Mouse (Mus musculus): ENCODE measurements around the gene Htatsf1. TPM values are rescaled to one million over a fixed set of nuclear protein-coding genes. Genes with fewer than 3 reads are reported as not detected.

Htatsf1 gene
- total RNA-seq (2012; rRNA removed), result 18.1 and 20.7 TPM in 2 replicates

- in situ Hi-C loops (cut with MboI; ENCODE audit: low sequenced_read_pairs in 2 of 2, unreplicated experiment in 2 of 2), result no loop called here
- Histone ChIP-seq H3K36me3 (ENCODE audit: control insufficient read depth, insufficient read depth, low read length, poor library complexity, severe bottlenecking) (no peaks in the 10 kb centered on the region), H3K9me3 (ENCODE audit: control insufficient read depth, insufficient read depth, low read depth, low read length) (no peaks in the 10 kb centered on the region), H3K4me3 (ENCODE audit: insufficient read depth in 1 of 2, low read depth in 1 of 2, low read length in 2 of 2, poor library complexity in 1 of 2, severe bottlenecking in 1 of 2) (peak within 1 kb of the TSS; percentile 96 to 99), H3K9ac (ENCODE audit: insufficient read depth, low read depth, low read length, poor library complexity, severe bottlenecking) (peak within 1 kb of the TSS; percentile 99), H3K4me1 (ENCODE audit: control insufficient read depth in 2 of 2, insufficient read depth in 2 of 2, low read length in 2 of 2, poor library complexity in 1 of 2) (no peaks in the 10 kb centered on the region), H3K27ac (ENCODE audit: insufficient read depth, low read depth, low read length, poor library complexity, severe bottlenecking) (peak within 1 kb of the TSS; percentile 97)
- peak; percentile 37 for DNase-seq (ENCODE audit: low read depth, low spot score)
- TF ChIP-seq ZC3H11A (IDR thresholded peaks at IDR 0.05; ENCODE audit: borderline replicate concordance, low read depth, low read length) (no peak), HCFC1 (IDR thresholded peaks at IDR 0.05; ENCODE audit: borderline replicate concordance, insufficient read depth, low read length) (peak; percentile 70; the same call in 1 of the 2 replicates)
Measured at GRCm38 (mm10) chrX:57053174-57053992, at the start of gene Htatsf1. Gene Htatsf1 (plus strand): TSS chrX:57053583.

- no peak for DNase-seq (ENCODE audit: low read depth, low spot score)
Measured at GRCm38 (mm10) chrX:57012891-57013290, 40.5 kb upstream of the Htatsf1 start.

DNA sequence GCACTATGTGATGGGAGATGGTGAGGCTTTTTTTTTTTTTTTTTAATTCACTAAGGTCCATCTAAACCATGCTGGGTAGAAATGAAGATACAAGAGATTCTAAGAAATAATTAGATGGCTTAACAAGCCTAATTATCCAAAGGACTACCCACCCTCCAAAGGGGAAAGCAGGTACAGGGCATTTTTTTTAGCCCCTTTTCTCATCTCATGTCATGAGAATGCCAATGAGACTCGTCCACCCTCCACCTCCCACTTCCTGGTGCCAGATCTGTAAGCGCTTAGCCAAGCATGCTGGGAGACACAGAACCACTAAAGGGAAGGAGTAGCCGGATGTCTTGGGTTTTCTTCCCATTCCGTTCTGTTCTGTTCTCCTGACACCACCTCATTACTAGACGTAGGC is 10.6 kb upstream of the Htatsf1 start, which contains the start of gene Brs3:
Brs3 (plus strand) TSS at position 301 of the 400 bp plus-strand sequence.
- no peak within 1 kb of the TSS for H3K4me3 ChIP-seq (ENCODE audit: insufficient read depth in 1 of 2, low read depth in 1 of 2, low read length in 2 of 2, poor library complexity in 1 of 2, severe bottlenecking in 1 of 2)
- no peak within 1 kb of the TSS for H3K9ac ChIP-seq (ENCODE audit: insufficient read depth, low read depth, low read length, poor library complexity, severe bottlenecking)
- H3K36me3 ChIP-seq (ENCODE audit: control insufficient read depth, insufficient read depth, low read length, poor library complexity, severe bottlenecking), result no peaks in the 10 kb centered on the region
- DNase-seq (ENCODE audit: low read depth, low spot score), result no peak
- no peaks in the 10 kb centered on the region for H3K4me1 ChIP-seq (ENCODE audit: control insufficient read depth in 2 of 2, insufficient read depth in 2 of 2, low read length in 2 of 2, poor library complexity in 1 of 2)
- H3K9me3 ChIP-seq (ENCODE audit: control insufficient read depth, insufficient read depth, low read depth, low read length), result no peaks in the 10 kb centered on the region
- no peak within 1 kb of the TSS for H3K27ac ChIP-seq (ENCODE audit: insufficient read depth, low read depth, low read length, poor library complexity, severe bottlenecking)
- in situ Hi-C loops (cut with MboI; ENCODE audit: low sequenced_read_pairs in 2 of 2, unreplicated experiment in 2 of 2), result no loop called here
- TF ChIP-seq HCFC1 (IDR thresholded peaks at IDR 0.05; ENCODE audit: borderline replicate concordance, insufficient read depth, low read length), result no peak
- no peak for TF ChIP-seq ZNF384 (IDR thresholded peaks at IDR 0.05; ENCODE audit: low read depth, low read length)
- no peak for TF ChIP-seq ZC3H11A (IDR thresholded peaks at IDR 0.05; ENCODE audit: borderline replicate concordance, low read depth, low read length)
- TF ChIP-seq CHD2 (IDR thresholded peaks at IDR 0.05; ENCODE audit: low read depth, low read length), result no peak
- no peak for TF ChIP-seq MAFK (IDR thresholded peaks at IDR 0.05; ENCODE audit: insufficient read depth, low read depth, low read length)

More at GRCm38 (mm10) chrX:57012891-57013290, 40.5 kb upstream of the Htatsf1 start:
- Histone ChIP-seq H3K9me3 (ENCODE audit: control insufficient read depth, insufficient read depth, low read depth, low read length) (no peaks in the 10 kb centered on the region), H3K4me3 (ENCODE audit: insufficient read depth in 1 of 2, low read depth in 1 of 2, low read length in 2 of 2, poor library complexity in 1 of 2, severe bottlenecking in 1 of 2) (no peak overlapping the region), H3K9ac (ENCODE audit: insufficient read depth, low read depth, low read length, poor library complexity, severe bottlenecking) (no peak overlapping the region), H3K4me1 (ENCODE audit: control insufficient read depth in 2 of 2, insufficient read depth in 2 of 2, low read length in 2 of 2, poor library complexity in 1 of 2) (no peaks in the 10 kb centered on the region), H3K27ac (ENCODE audit: insufficient read depth, low read depth, low read length, poor library complexity, severe bottlenecking) (no peak overlapping the region), H3K36me3 (ENCODE audit: control insufficient read depth, insufficient read depth, low read length, poor library complexity, severe bottlenecking) (no peaks in the 10 kb centered on the region)
- in situ Hi-C loops (cut with MboI; ENCODE audit: low sequenced_read_pairs in 2 of 2, unreplicated experiment in 2 of 2), result no loop called here
- TF ChIP-seq HCFC1 (IDR thresholded peaks at IDR 0.05; ENCODE audit: borderline replicate concordance, insufficient read depth, low read length), result no peak

- TF ChIP-seq MAFK (IDR thresholded peaks at IDR 0.05; ENCODE audit: insufficient read depth, low read depth, low read length) (no peak), CHD2 (IDR thresholded peaks at IDR 0.05; ENCODE audit: low read depth, low read length) (no peak), ZC3H11A (IDR thresholded peaks at IDR 0.05; ENCODE audit: borderline replicate concordance, low read depth, low read length) (no peak), ZNF384 (IDR thresholded peaks at IDR 0.05; ENCODE audit: low read depth, low read length) (no peak), HCFC1 (IDR thresholded peaks at IDR 0.05; ENCODE audit: borderline replicate concordance, insufficient read depth, low read length) (no peak)
- in situ Hi-C loops (cut with MboI; ENCODE audit: low sequenced_read_pairs in 2 of 2, unreplicated experiment in 2 of 2), result no loop called here
- no peak overlapping the region for H3K4me3 ChIP-seq (ENCODE audit: insufficient read depth in 1 of 2, low read depth in 1 of 2, low read length in 2 of 2, poor library complexity in 1 of 2, severe bottlenecking in 1 of 2)
- no peak overlapping the region for H3K27ac ChIP-seq (ENCODE audit: insufficient read depth, low read depth, low read length, poor library complexity, severe bottlenecking)
- H3K9me3 ChIP-seq (ENCODE audit: control insufficient read depth, insufficient read depth, low read depth, low read length), result no peaks in the 10 kb centered on the region
- no peaks in the 10 kb centered on the region for H3K36me3 ChIP-seq (ENCODE audit: control insufficient read depth, insufficient read depth, low read length, poor library complexity, severe bottlenecking)
- no peak for DNase-seq (ENCODE audit: low read depth, low spot score)
- no peaks in the 10 kb centered on the region for H3K4me1 ChIP-seq (ENCODE audit: control insufficient read depth in 2 of 2, insufficient read depth in 2 of 2, low read length in 2 of 2, poor library complexity in 1 of 2)
- no peak overlapping the region for H3K9ac ChIP-seq (ENCODE audit: insufficient read depth, low read depth, low read length, poor library complexity, severe bottlenecking)
Measured at GRCm38 (mm10) chrX:57043869-57044268, 9.5 kb upstream of the Htatsf1 start.

- H3K4me3 ChIP-seq (ENCODE audit: insufficient read depth in 1 of 2, low read depth in 1 of 2, low read length in 2 of 2, poor library complexity in 1 of 2, severe bottlenecking in 1 of 2), result peak overlapping the region; percentile 96 to 99
- TF ChIP-seq ZNF384 (IDR thresholded peaks at IDR 0.05; ENCODE audit: low read depth, low read length) (no peak), CHD2 (IDR thresholded peaks at IDR 0.05; ENCODE audit: low read depth, low read length) (no peak), MAFK (IDR thresholded peaks at IDR 0.05; ENCODE audit: insufficient read depth, low read depth, low read length) (no peak)
- no peaks in the 10 kb centered on the region for H3K9me3 ChIP-seq (ENCODE audit: control insufficient read depth, insufficient read depth, low read depth, low read length)
- 0 out of 2 replicates have a peak overlapping the region, but pooled peaks have one; percentile 97 for H3K27ac ChIP-seq (ENCODE audit: insufficient read depth, low read depth, low read length, poor library complexity, severe bottlenecking)
- no peaks in the 10 kb centered on the region for H3K36me3 ChIP-seq (ENCODE audit: control insufficient read depth, insufficient read depth, low read length, poor library complexity, severe bottlenecking)
- in situ Hi-C loops (cut with MboI; ENCODE audit: low sequenced_read_pairs in 2 of 2, unreplicated experiment in 2 of 2), result no loop called here
- no peaks in the 10 kb centered on the region for H3K4me1 ChIP-seq (ENCODE audit: control insufficient read depth in 2 of 2, insufficient read depth in 2 of 2, low read length in 2 of 2, poor library complexity in 1 of 2)
- DNase-seq (ENCODE audit: low read depth, low spot score), result peak; percentile 34
- peak overlapping the region; percentile 99 for H3K9ac ChIP-seq (ENCODE audit: insufficient read depth, low read depth, low read length, poor library complexity, severe bottlenecking)
Measured at GRCm38 (mm10) chrX:57052848-57053173, 572 bp upstream of the Htatsf1 start.
